ENCODE assay signal across 34 mouse cellular contexts in genomic region chr7:100497402-100497801, GRCm38 (mm10). TPM values are rescaled to one million over a fixed set of nuclear protein-coding genes. Genes with fewer than 3 reads are reported as not detected.
DNase-seq lines count a peak whose midpoint lies in the region; ATAC-seq and TF ChIP-seq lines count a peak whose summit lies in the region.
"Had no signal": no experiment of that assay in that cellular context is flagged by ENCODE, and none has a peak within 500 bp of the region (broad histone marks: within the 10 kb centered on the region; RNA-seq: fewer than 3 reads in every experiment).

No protein-coding gene starts in this region.

- ATAC-seq in liver, embryonic 13.5 days (ENCODE audit: low read depth): no peak
- ATAC-seq in liver, embryonic 16.5 days (ENCODE audit: low read depth): no peak
- ATAC-seq in midbrain, embryonic 14.5 days (ENCODE audit: low FRiP score, low TSS enrichment): no peak
- ATAC-seq in midbrain, postnatal 0 days (ENCODE audit: low FRiP score): no peak
- ATAC-seq: forebrain, embryonic 14.5 days; intestine, postnatal 0 days; Patski had no signal

- H3K27me3 ChIP-seq in liver, embryonic 13.5 days: no peaks in the 10 kb centered on the region
- no peaks in the 10 kb centered on the region for H3K27me3 ChIP-seq in liver, embryonic 16.5 days (ENCODE audit: control insufficient read depth, insufficient read depth, low read depth, low read length)
- no peaks in the 10 kb centered on the region; the same call in 1 of the 2 replicates for H3K27me3 ChIP-seq in midbrain, embryonic 14.5 days (ENCODE audit: control insufficient read depth, insufficient read depth, low read length)
- no peaks in the 10 kb centered on the region for H3K27me3 ChIP-seq in midbrain, postnatal 0 days (ENCODE audit: insufficient read depth, low read length)
- H3K27me3 ChIP-seq: limb, embryonic 12.5 days; Patski had no signal

- no peak for TF ChIP-seq CTCF in bone marrow macrophage, adult 2 months (IDR thresholded peaks at IDR 0.05; ENCODE audit: low read depth, low read length)
- no peak for TF ChIP-seq CTCF in midbrain, postnatal 0 days (IDR thresholded peaks at IDR 0.05)

- peak overlapping the region; percentile 94 for H3K4me2 ChIP-seq in liver, embryonic 13.5 days
- H3K4me2 ChIP-seq in liver, embryonic 16.5 days (ENCODE audit: low read depth, low read length): peak overlapping the region; percentile 77
- no peak overlapping the region for H3K4me2 ChIP-seq in midbrain, embryonic 14.5 days (ENCODE audit: low read length)
- H3K4me2 ChIP-seq in midbrain, postnatal 0 days (ENCODE audit: low read depth, low read length, poor library complexity, severe bottlenecking): no peak overlapping the region
- H3K4me2 ChIP-seq: embryonic facial prominence, embryonic 15.5 days; heart, embryonic 11.5 days; hindbrain, embryonic 12.5 days; limb, embryonic 12.5 days; midbrain, embryonic 12.5 days had no signal

- peak overlapping the region; percentile 94 for H3K27ac ChIP-seq in liver, embryonic 13.5 days
- 0 out of 2 replicates have a peak overlapping the region, but pooled peaks have one; percentile 7 for H3K27ac ChIP-seq in bone marrow macrophage, adult 2 months (ENCODE audit: insufficient read depth, low read depth, low read length)
- 0 out of 2 replicates have a peak overlapping the region, but pooled peaks have one; percentile 8 for H3K27ac ChIP-seq in liver, embryonic 16.5 days (ENCODE audit: low read length)
- H3K27ac ChIP-seq in midbrain, embryonic 14.5 days (replicated peaks; ENCODE audit: low read depth, low read length): no peak overlapping the region
- no peak overlapping the region for H3K27ac ChIP-seq in midbrain, postnatal 0 days (ENCODE audit: low read depth, low read length)
- H3K27ac ChIP-seq: embryonic facial prominence, embryonic 15.5 days; midbrain, embryonic 12.5 days; stomach, postnatal 0 days had no signal

- 76% methylated on average over 4 of the region's 4 CpGs for WGBS in liver, embryonic 13.5 days (ENCODE audit: insufficient replicate concordance)
- WGBS in liver, embryonic 16.5 days (ENCODE audit: insufficient replicate concordance): 78% methylated on average over 4 of the region's 4 CpGs
- 80% methylated on average over 4 of the region's 4 CpGs for WGBS in midbrain, embryonic 14.5 days
- WGBS in midbrain, postnatal 0 days: 72% methylated on average over 4 of the region's 4 CpGs

- no peak for TF ChIP-seq POLR2A in bone marrow macrophage, adult 2 months (IDR thresholded peaks at IDR 0.05; ENCODE audit: borderline replicate concordance, low read depth, low read length)

- no peak for DNase-seq in liver, embryonic 13.5 days
- DNase-seq in liver: no peak
- DNase-seq in ES-CJ7 (ENCODE audit: low read depth, low spot score): peak; percentile 62
- DNase-seq in midbrain, embryonic 14.5 days: no peak
- DNase-seq in midbrain, postnatal 0 days (ENCODE audit: low spot score): no peak
- DNase-seq in ovary, postnatal 14 days (ENCODE audit: low spot score): no peak
- DNase-seq: adrenal gland, postnatal 25 days; cerebellum, adult 18-20 months; cerebellum, postnatal 10 days; gastrocnemius, postnatal 25 days; heart, postnatal 36 days; kidney, adult 9 months; kidney, postnatal 10 days; lung, adult 2 months; right cerebral cortex, postnatal 25 days; thymus, postnatal 25 days had no signal

- peaks cover 71% of the 10 kb centered on the region for H3K36me3 ChIP-seq in liver, embryonic 13.5 days
- H3K36me3 ChIP-seq in liver, embryonic 16.5 days (ENCODE audit: control insufficient read depth, insufficient read depth): peaks cover 60% of the 10 kb centered on the region
- no peaks in the 10 kb centered on the region for H3K36me3 ChIP-seq in midbrain, embryonic 14.5 days (ENCODE audit: control insufficient read depth, insufficient read depth, low read length)
- H3K36me3 ChIP-seq in midbrain, postnatal 0 days (ENCODE audit: insufficient read depth, low read length): 0 out of 2 replicates have a peak, but pooled peaks cover 3% of the 10 kb centered on the region

- H3K9me3 ChIP-seq in liver, embryonic 13.5 days (replicated peaks): no peaks in the 10 kb centered on the region
- H3K9me3 ChIP-seq in liver, embryonic 16.5 days (replicated peaks; ENCODE audit: control insufficient read depth, low read length): no peaks in the 10 kb centered on the region
- H3K9me3 ChIP-seq in midbrain, embryonic 14.5 days (ENCODE audit: control insufficient read depth, low read length): no peaks in the 10 kb centered on the region
- H3K9me3 ChIP-seq in midbrain, postnatal 0 days (ENCODE audit: low read length): no peaks in the 10 kb centered on the region
- H3K9me3 ChIP-seq: embryonic facial prominence, embryonic 10.5 days; embryonic facial prominence, embryonic 15.5 days; hindbrain, embryonic 12.5 days; limb, embryonic 12.5 days; midbrain, embryonic 12.5 days had no signal

- peaks cover 86% of the 10 kb centered on the region for H3K4me1 ChIP-seq in liver, embryonic 13.5 days (replicated peaks)
- peaks cover 34% of the 10 kb centered on the region for H3K4me1 ChIP-seq in bone marrow macrophage, adult 2 months (ENCODE audit: control insufficient read depth, insufficient read depth, low read length)
- peaks cover 57% of the 10 kb centered on the region for H3K4me1 ChIP-seq in liver, embryonic 16.5 days (ENCODE audit: control insufficient read depth, low read depth, low read length)
- H3K4me1 ChIP-seq in midbrain, embryonic 14.5 days (ENCODE audit: control insufficient read depth, insufficient read depth, low read length): peaks cover 17% of the 10 kb centered on the region
- H3K4me1 ChIP-seq in midbrain, postnatal 0 days (ENCODE audit: insufficient read depth, low read length): peaks cover 12% of the 10 kb centered on the region; the same call in 1 of the 2 replicates

- H3K4me3 ChIP-seq in liver, embryonic 13.5 days (replicated peaks): peak overlapping the region; percentile 80
- H3K4me3 ChIP-seq in bone marrow macrophage, adult 2 months (ENCODE audit: insufficient read depth, low read length): no peak overlapping the region
- peak overlapping the region; percentile 92; the same call in 1 of the 2 replicates for H3K4me3 ChIP-seq in liver, embryonic 16.5 days (ENCODE audit: low read depth, low read length)
- H3K4me3 ChIP-seq in midbrain, embryonic 14.5 days (replicated peaks; ENCODE audit: low read depth, low read length): no peak overlapping the region
- H3K4me3 ChIP-seq in midbrain, postnatal 0 days (ENCODE audit: low read depth, low read length): no peak overlapping the region
- H3K4me3 ChIP-seq: embryonic facial prominence, embryonic 10.5 days; embryonic facial prominence, embryonic 15.5 days; hindbrain, embryonic 12.5 days; limb, embryonic 12.5 days; midbrain, embryonic 12.5 days had no signal

- peak overlapping the region; percentile 98 for H3K9ac ChIP-seq in liver, embryonic 13.5 days
- no peak overlapping the region for H3K9ac ChIP-seq in liver, embryonic 16.5 days (ENCODE audit: low read depth, low read length)
- H3K9ac ChIP-seq in midbrain, embryonic 14.5 days (replicated peaks; ENCODE audit: low read length): no peak overlapping the region
- H3K9ac ChIP-seq in midbrain, postnatal 0 days (replicated peaks; ENCODE audit: low read length, poor library complexity, severe bottlenecking): no peak overlapping the region
- H3K9ac ChIP-seq: embryonic facial prominence, embryonic 15.5 days; hindbrain, embryonic 12.5 days; limb, embryonic 12.5 days; midbrain, embryonic 12.5 days had no signal

RNA-seq across cellular contexts. Expression of gene Ucp2, which starts 4.3 kb away (rescaled TPM):
- polyA plus RNA-seq in liver, embryonic 13.5 days (2015; fragmentation: Nextera tagmentation; extraction: Ambion mirVana): 673 and 808 TPM in 2 replicates
- 1,592 and 1,654 TPM in 2 replicates for polyA plus RNA-seq in bone marrow macrophage, adult 2 months (2012; ENCODE audit: insufficient read depth, insufficient read length, missing spikeins)
- 722 and 766 TPM in 2 replicates for polyA plus RNA-seq in liver, embryonic 16.5 days (2015; fragmentation: Nextera tagmentation; extraction: Ambion mirVana)
- polyA plus RNA-seq in midbrain, embryonic 14.5 days (2014; fragmentation: Nextera tagmentation; extraction: Ambion mirVana): 47.0 and 55.6 TPM in 2 replicates
- 93.0 and 118 TPM in 2 replicates for total RNA-seq in midbrain, postnatal 0 days (2014; rRNA removed)
- 99.5 and 99.9 TPM in 2 replicates for polyA plus RNA-seq in midbrain, postnatal 0 days (2015; fragmentation: Nextera tagmentation; extraction: Ambion mirVana)

RNA-seq across cellular contexts. Expression of gene Dnajb13, which starts 17.4 kb away (rescaled TPM):
- 2.5 TPM in 2 replicates for polyA plus RNA-seq in liver, embryonic 13.5 days (2015; fragmentation: Nextera tagmentation; extraction: Ambion mirVana)
- 0.63 and 1.5 TPM in 2 replicates for polyA plus RNA-seq in bone marrow macrophage, adult 2 months (2012; ENCODE audit: insufficient read depth, insufficient read length, missing spikeins)
- 3.0 and 4.4 TPM in 2 replicates for polyA plus RNA-seq in liver, embryonic 16.5 days (2015; fragmentation: Nextera tagmentation; extraction: Ambion mirVana)
- polyA plus RNA-seq in midbrain, embryonic 14.5 days (2014; fragmentation: Nextera tagmentation; extraction: Ambion mirVana): 2.0 and 3.7 TPM in 2 replicates
- total RNA-seq in midbrain, postnatal 0 days (2014; rRNA removed): 4.1 and 4.3 TPM in 2 replicates
- 2.9 and 3.2 TPM in 2 replicates for polyA plus RNA-seq in midbrain, postnatal 0 days (2015; fragmentation: Nextera tagmentation; extraction: Ambion mirVana)
- total RNA-seq: adrenal gland, postnatal 25 days; gastrocnemius, adult 18-20 months; gastrocnemius, postnatal 25 days; heart, postnatal 36 days; megakaryocyte progenitor cell, adult 5-6 weeks had no signal

RNA-seq across cellular contexts. Expression of gene Ucp3, which starts 24.6 kb away (rescaled TPM):
- polyA plus RNA-seq in liver, embryonic 13.5 days (2015; fragmentation: Nextera tagmentation; extraction: Ambion mirVana): not detected in 2 replicates
- polyA plus RNA-seq in bone marrow macrophage, adult 2 months (2012; ENCODE audit: insufficient read depth, insufficient read length, missing spikeins): not detected in 2 replicates
- polyA plus RNA-seq in liver, embryonic 16.5 days (2015; fragmentation: Nextera tagmentation; extraction: Ambion mirVana): 0.05 and 0.08 TPM in 2 replicates
- not detected in 2 replicates for polyA plus RNA-seq in midbrain, embryonic 14.5 days (2014; fragmentation: Nextera tagmentation; extraction: Ambion mirVana)
- total RNA-seq in midbrain, postnatal 0 days (2014; rRNA removed): not detected in 2 replicates
- 0.06 and 0.16 TPM in 2 replicates for polyA plus RNA-seq in midbrain, postnatal 0 days (2015; fragmentation: Nextera tagmentation; extraction: Ambion mirVana)
- total RNA-seq: megakaryocyte progenitor cell, adult 5-6 weeks; MEL; monocyte, adult 5-6 weeks had no signal
- polyA plus RNA-seq: brain, embryonic 14.5 days; forebrain, embryonic 14.5 days; heart, embryonic 11.5 days; hindbrain, embryonic 12.5 days; intestine, postnatal 0 days; limb, embryonic 12.5 days; midbrain, embryonic 12.5 days; neural tube, embryonic 14.5 days had no signal

RNA-seq across cellular contexts. Expression of gene Coa4, which starts 39.5 kb away (rescaled TPM):
- 14.0 and 14.3 TPM in 2 replicates for polyA plus RNA-seq in liver, embryonic 13.5 days (2015; fragmentation: Nextera tagmentation; extraction: Ambion mirVana)
- 25.9 and 29.7 TPM in 2 replicates for polyA plus RNA-seq in bone marrow macrophage, adult 2 months (2012; ENCODE audit: insufficient read depth, insufficient read length, missing spikeins)
- 10.7 and 13.1 TPM in 2 replicates for polyA plus RNA-seq in liver, embryonic 16.5 days (2015; fragmentation: Nextera tagmentation; extraction: Ambion mirVana)
- polyA plus RNA-seq in midbrain, embryonic 14.5 days (2014; fragmentation: Nextera tagmentation; extraction: Ambion mirVana): 16.5 and 16.6 TPM in 2 replicates
- total RNA-seq in midbrain, postnatal 0 days (2014; rRNA removed): 3.9 and 7.5 TPM in 2 replicates
- polyA plus RNA-seq in midbrain, postnatal 0 days (2015; fragmentation: Nextera tagmentation; extraction: Ambion mirVana): 5.7 and 6.5 TPM in 2 replicates

Comparison
In these comparisons a context has a peak if more than half of its experiments do, and no peak if none do; other contexts are left out.
1. H3K27ac ChIP-seq: peak in liver, embryonic 13.5 days (single experiment), bone marrow macrophage, adult 2 months (single experiment) and liver, embryonic 16.5 days (single experiment); none in midbrain, embryonic 14.5 days (single experiment) and midbrain, postnatal 0 days (single experiment).
2. H3K4me2 ChIP-seq: peak in liver, embryonic 13.5 days (single experiment) and liver, embryonic 16.5 days (single experiment); none in midbrain, embryonic 14.5 days (single experiment) and midbrain, postnatal 0 days (single experiment).
3. H3K4me3 ChIP-seq: peak in liver, embryonic 13.5 days (single experiment) and liver, embryonic 16.5 days (single experiment); none in bone marrow macrophage, adult 2 months (single experiment), midbrain, embryonic 14.5 days (single experiment) and midbrain, postnatal 0 days (single experiment).